Mouse (Mus musculus) monocyte, adult 2 months (primary cell): ENCODE measurements around the gene Tet1.

ENCODE experiments used
- DNase-seq, 2 experiments: peaks; one replicate each; pipeline ENCODE4 v3.0.0; 2022; ENCODE audit warnings: low spot score in 2 of 2, low read depth in 1 of 2

Tet1 gene

GRCm38 (mm10) chr10:62851578-62851977, 57.2 kb downstream of the Tet1 start:
- DNase-seq, result no peak

GRCm38 (mm10) chr10:62851025-62851424, 57.8 kb downstream of the Tet1 start:
- DNase-seq, result no peak

DNA sequence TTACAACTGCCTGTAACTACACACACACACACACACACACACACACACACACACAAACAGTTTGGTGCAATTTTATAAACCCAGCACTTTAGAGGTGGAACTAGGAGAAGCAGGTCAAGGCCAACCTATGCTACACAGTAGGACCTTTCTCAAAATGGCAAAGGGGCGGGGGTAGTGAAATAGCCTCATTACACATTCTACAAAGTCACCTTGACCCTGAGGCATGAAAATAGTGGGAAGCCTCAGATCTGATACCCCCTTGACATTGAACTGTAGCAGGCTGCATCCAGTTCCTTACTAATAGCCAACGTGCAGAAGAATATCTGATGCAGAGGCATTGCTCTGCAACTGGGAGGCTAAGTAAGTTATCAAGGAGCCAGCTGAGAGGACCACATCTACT, 60.0 kb downstream of the Tet1 start:
- no peak for DNase-seq

- DNase-seq, result no peak
These were observed 61.6 kb downstream of the Tet1 start for GRCm38 (mm10) chr10:62847069-62847626.

DNA sequence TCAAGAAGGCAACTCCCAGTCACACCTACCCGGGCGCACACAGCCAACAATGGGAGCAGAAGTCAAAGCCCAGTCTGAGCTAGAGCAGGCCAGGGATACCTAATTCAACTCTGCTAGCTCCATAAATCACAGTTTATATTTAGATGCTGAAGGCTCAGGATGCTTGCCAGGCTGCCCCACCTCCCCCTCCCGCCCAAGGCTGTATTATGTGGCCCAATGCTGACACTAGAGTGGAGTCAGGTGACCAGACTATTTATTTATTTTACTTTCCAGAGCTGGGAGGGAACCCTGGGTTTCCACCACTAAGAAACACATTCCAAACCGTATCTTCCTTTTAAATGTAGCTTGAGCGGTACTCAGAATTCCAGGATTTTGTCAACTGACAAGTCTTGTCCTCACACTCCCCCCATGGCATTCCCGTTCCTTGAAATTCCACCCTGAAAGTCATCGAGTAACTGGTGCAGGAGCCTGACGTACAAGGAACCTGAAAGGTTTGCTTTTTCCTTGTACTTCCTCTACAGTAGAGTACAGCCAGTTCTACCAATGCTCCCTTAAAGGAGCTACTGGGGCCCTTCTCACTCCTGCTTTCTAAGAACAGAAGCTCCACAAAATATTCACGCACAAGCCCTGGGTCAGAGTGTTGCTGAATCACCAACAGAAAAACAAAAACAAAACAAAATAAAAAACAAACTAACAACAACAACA, 64.9 kb downstream of the Tet1 start:
- no peak for DNase-seq

DNA sequence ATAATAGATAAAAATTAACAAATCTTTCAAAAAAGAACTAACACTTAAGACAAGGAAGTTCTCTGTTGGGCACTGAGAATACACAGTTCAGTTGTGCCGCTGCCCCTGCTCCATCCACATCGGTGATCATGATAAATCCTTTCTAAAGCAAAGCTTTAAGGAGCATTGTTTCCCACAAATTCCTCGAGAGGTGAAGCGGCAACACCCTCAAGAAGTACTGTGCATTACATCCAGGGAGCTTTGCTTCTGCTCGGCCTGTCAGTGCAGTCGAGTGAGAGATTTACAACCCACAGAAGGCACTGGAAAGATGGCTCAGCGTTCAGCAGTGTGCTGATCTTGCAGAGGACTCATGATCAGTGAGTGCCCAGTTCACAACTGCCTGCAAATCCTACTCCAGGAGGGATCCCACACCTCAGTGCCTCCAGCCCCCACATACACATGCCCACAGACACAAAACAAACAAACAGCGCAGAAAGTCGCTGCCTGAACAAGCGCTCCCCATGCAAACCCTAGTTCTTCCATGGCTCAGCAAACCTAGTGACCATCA, 66.8 kb downstream of the Tet1 start:
- DNase-seq, result no peak

DNA sequence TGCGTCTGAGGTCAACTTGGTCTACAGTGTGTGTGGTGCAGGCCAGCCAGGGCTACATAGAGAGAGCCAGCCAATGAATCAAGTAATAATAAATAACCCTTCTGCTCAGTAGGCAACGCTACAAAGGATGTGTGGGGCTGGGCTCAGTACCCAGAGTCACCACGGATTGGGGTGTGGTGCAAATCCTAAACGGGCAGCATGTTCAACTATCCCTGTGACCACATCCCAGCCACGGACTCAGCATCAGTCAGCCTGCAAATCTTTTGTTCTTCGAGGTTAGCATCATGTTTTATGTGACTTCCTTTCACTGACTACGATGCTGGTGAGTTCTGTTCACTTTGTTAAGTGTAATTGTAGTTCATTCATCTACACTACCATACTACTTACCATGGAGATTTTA, 68.1 kb downstream of the Tet1 start:
- no peak for DNase-seq

DNA sequence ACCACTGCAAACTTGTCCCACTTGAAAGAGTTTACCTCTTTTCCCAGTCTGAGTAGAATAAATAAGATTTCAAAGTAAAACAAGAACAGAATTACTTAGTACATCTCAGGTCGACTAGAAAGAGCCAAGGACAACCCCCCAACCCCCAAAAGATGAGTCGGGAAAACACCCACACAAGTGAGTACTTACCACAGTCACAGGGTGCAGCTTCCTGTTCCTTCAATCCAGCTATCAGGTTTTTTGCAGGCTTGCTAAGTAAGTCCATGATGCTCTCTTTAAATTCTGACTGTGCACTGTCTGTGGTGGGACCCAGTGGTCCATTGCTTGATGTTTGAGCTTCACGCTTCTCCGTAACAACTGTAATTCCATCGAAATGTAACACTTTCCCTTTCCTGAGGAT, 70.8 kb downstream of the Tet1 start:
- no peak for DNase-seq

DNA sequence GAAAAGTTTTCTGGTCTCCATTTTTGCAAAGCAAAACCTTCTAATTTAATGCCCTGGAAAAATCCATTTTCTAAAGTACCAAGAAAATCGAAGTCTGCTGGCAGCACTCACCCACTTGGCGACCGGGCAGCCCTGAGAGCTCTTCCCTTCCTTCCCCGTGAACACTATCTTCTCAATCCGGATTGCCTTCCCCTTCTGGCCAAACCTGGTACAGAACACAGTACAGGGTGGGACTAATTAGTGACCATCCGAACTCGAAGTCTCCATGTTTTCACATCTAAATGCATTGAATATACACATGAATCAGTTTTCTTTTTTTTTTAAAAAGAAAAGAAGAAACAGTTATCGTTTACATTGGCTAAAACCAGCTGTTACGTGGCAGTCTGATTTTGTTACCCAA, 76.0 kb downstream of the Tet1 start:
- DNase-seq, result no peak

DNA sequence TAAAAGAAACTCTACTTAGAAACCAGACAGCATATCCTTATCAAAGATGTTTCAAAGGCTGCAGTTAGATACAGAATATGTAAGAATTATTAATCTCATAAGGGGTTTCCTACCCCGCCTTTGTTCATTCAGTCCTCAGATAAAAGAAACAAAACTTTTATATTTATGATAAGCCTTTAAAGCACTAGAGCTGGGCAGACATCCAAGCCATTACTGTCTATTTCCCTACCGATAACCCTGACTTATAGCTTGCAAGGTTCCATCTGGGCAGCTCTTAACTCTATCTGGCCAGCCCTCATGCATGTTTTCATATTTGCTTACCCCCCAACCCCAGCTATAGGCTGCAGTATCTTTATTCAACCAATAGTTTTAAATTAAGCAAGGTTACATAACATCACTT, 77.2 kb downstream of the Tet1 start:
- no peak for DNase-seq

GRCm38 (mm10) chr10:62824474-62824873, 84.3 kb downstream of the Tet1 start:
- no peak for DNase-seq

DNA sequence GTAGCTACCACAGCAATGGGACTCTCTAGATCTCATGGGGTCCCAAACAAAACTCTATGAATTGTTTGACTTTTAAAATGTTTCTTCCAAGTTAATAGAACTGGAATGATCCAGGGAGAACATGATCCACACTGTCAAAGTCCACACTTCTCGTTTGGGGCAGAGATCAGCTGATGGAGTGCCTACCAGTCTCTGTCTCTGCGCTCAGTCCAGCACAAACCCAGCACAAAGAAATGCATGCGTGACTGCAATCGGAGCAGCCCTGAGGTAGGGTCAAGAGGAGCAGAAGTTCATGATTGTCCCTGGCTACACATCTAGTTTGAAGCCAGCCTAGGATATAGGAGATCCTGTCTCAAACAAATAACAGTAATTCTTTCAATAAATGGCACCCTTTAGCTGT, 85.4 kb downstream of the Tet1 start:
- DNase-seq, result no peak

DNA sequence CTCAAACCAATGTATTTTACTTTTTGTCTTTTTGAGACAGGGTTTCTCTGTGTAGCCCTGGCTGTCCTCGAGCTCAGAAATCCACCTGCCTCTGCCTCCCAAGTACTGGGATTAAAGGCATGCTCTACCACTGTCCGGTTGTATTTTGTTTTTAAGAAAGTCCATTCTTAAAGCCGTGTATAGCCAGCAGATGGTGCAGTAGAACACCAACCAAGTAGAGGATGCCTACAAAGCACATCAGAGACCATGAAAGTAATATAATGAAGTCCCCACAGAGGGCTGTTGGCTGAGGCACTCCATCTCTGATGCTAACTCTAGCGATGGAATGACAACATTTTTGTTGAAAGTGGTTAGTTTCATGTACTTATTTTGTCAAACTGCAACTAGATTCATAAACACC, 98.8 kb downstream of the Tet1 start:
- DNase-seq, result no peak

DNA sequence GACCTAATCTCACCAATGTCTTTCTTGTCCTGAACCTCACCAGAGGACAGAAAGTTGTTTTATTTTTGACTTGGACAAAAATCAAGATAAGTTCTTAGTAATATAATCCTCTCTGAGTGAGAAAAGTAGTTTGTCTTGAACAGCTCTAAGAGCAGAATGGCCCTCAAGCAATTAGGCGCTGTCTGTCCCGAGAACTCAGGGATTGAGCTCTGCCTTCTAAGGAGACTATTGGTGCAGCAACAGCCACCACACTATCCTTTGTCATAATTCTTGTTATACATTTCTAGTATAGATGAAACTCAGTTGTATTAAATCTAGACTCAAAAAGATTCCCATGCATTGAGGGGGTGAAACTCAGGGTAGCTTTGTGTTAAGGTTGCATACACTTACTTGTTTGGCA, 100.0 kb downstream of the Tet1 start:
- DNase-seq, result no peak

- no peak for DNase-seq
These were observed 100.5 kb downstream of the Tet1 start for GRCm38 (mm10) chr10:62808316-62808715.

GRCm38 (mm10) chr10:62804106-62804505, 104.7 kb downstream of the Tet1 start:
- DNase-seq, result no peak

DNA sequence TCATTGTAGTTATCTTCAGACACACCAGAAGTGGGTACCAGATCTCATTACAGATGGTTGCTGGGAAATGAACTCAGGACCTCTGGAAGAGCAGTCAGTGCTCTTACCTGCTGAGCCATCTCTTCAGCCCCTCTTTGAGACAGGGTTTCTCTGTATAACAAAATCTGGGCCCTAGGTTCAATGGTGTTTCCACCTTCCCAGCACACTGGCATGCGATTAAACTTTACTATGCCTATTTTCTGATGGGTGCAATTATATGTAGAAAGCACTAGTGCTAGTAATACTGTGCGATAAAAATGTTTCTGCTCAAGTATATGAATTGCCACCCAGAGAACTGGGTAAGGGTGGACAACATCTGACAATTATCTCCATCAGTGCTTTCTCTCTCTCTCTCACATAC, 105.5 kb downstream of the Tet1 start:
- no peak for DNase-seq

GRCm38 (mm10) chr10:62794221-62794620, 114.6 kb downstream of the Tet1 start:
- DNase-seq, result no peak

GRCm38 (mm10) chr10:62793091-62793453, 115.7 kb downstream of the Tet1 start:
- no peak for DNase-seq

- DNase-seq, result peak; percentile 92 to 96
These were observed 116.4 kb downstream of the Tet1 start, which contains the start of gene Ccar1 for GRCm38 (mm10) chr10:62792177-62793090. Gene Ccar1 (minus strand): TSS chr10:62792286.

GRCm38 (mm10) chr10:62791251-62792176, 117.3 kb downstream of the Tet1 start:
- peak in 1 of 2 experiments; percentile 4 for DNase-seq
